Mouse (Mus musculus) heart, postnatal 4 days (tissue): ENCODE data around the gene Slc2a13. TPM values are rescaled to one million over a fixed set of nuclear protein-coding genes. Genes with fewer than 3 reads are reported as not detected.

Source experiments
- DNase-seq: peaks from one replicate; pipeline ENCODE4 v3.0.0; 2021
- total RNA-seq, 2 experiments: library from RNA; stranded (reverse); gene quantifications; 2 replicates each; pipeline ENCODE4 v1.2.3; 2021

The Slc2a13 gene
- 1 to 10 TPM; 3.2 to 3.3 TPM for total RNA-seq

GRCm38 (mm10) chr15:91573111-91573538, at the start of gene Slc2a13:
Gene Slc2a13 (minus strand): TSS chr15:91573261.
- peak; percentile 90 for DNase-seq

GRCm38 (mm10) chr15:91616016-91616415, 43.0 kb upstream of the Slc2a13 start:
- no peak for DNase-seq

GRCm38 (mm10) chr15:91615532-91615931, 42.5 kb upstream of the Slc2a13 start:
- DNase-seq = no peak

GRCm38 (mm10) chr15:91613981-91614665, 41.1 kb upstream of the Slc2a13 start:
- no peak for DNase-seq

- peak; percentile 78 for DNase-seq
These were observed 36.7 kb upstream of the Slc2a13 start for GRCm38 (mm10) chr15:91609713-91610112.

GRCm38 (mm10) chr15:91608811-91609210, 35.8 kb upstream of the Slc2a13 start:
- DNase-seq = no peak

- DNase-seq = peak; percentile 9
These were observed 28.1 kb upstream of the Slc2a13 start for GRCm38 (mm10) chr15:91601197-91601596.

- DNase-seq = no peak
These were observed 24.2 kb upstream of the Slc2a13 start for GRCm38 (mm10) chr15:91597290-91597689.

- DNase-seq = peak; percentile 89
These were observed 1.4 kb upstream of the Slc2a13 start for GRCm38 (mm10) chr15:91574492-91574891.

- peak; percentile 50 for DNase-seq
These were observed 516 bp downstream of the Slc2a13 start for GRCm38 (mm10) chr15:91572421-91573069.

GRCm38 (mm10) chr15:91571981-91572380, 1.1 kb downstream of the Slc2a13 start:
- DNase-seq = no peak

- no peak for DNase-seq
These were observed 6.3 kb downstream of the Slc2a13 start for GRCm38 (mm10) chr15:91566784-91567183.

GRCm38 (mm10) chr15:91565025-91565605, 7.9 kb downstream of the Slc2a13 start:
- DNase-seq = no peak

- no peak for DNase-seq
These were observed 11.3 kb downstream of the Slc2a13 start for GRCm38 (mm10) chr15:91561728-91562127.

- no peak for DNase-seq
These were observed 17.7 kb downstream of the Slc2a13 start for GRCm38 (mm10) chr15:91555336-91555736.

GRCm38 (mm10) chr15:91548586-91549268, 24.3 kb downstream of the Slc2a13 start:
- DNase-seq = no peak

GRCm38 (mm10) chr15:91544586-91544985, 28.5 kb downstream of the Slc2a13 start:
- DNase-seq = no peak

GRCm38 (mm10) chr15:91538439-91538838, 34.6 kb downstream of the Slc2a13 start:
- no peak for DNase-seq

GRCm38 (mm10) chr15:91526876-91527275, 46.2 kb downstream of the Slc2a13 start:
- no peak for DNase-seq

GRCm38 (mm10) chr15:91526166-91526565, 46.9 kb downstream of the Slc2a13 start:
- no peak for DNase-seq

GRCm38 (mm10) chr15:91524451-91524850, 48.6 kb downstream of the Slc2a13 start:
- no peak for DNase-seq

- no peak for DNase-seq
These were observed 69.8 kb downstream of the Slc2a13 start for GRCm38 (mm10) chr15:91503291-91503690.

- DNase-seq = no peak
These were observed 70.4 kb downstream of the Slc2a13 start for GRCm38 (mm10) chr15:91502661-91503060.
